In genomic region chr7:142572992-142573391, GRCm38 (mm10) we compare ENCODE assay signal across 14 mouse cellular contexts. TPM values are rescaled to one million over a fixed set of nuclear protein-coding genes. Genes with fewer than 3 reads are reported as not detected.
DNase-seq lines count a peak whose midpoint lies in the region; ATAC-seq and TF ChIP-seq lines count a peak whose summit lies in the region.
"Had no signal": no experiment of that assay in that cellular context is flagged by ENCODE, and none has a peak within 500 bp of the region (broad histone marks: within the 10 kb centered on the region; RNA-seq: fewer than 3 reads in every experiment).

No protein-coding gene starts in this region.

- WGBS in heart, embryonic 10.5 days: 13% methylated on average over 6 of the region's 6 CpGs
- WGBS in kidney, embryonic 16.5 days: 24% methylated on average over 6 of the region's 6 CpGs
- WGBS in hindbrain, embryonic 13.5 days: 67% methylated on average over 6 of the region's 6 CpGs
- WGBS in liver, postnatal 0 days (ENCODE audit: insufficient replicate concordance): 67% methylated on average over 6 of the region's 6 CpGs

- no peak overlapping the region for H3K4me2 ChIP-seq in kidney, embryonic 16.5 days (replicated peaks; ENCODE audit: low read depth, low read length)
- H3K4me2 ChIP-seq in hindbrain, embryonic 13.5 days: no peak overlapping the region
- H3K4me2 ChIP-seq in liver, postnatal 0 days (ENCODE audit: low read depth, low read length): no peak overlapping the region

- peak overlapping the region; percentile 95 for H3K27ac ChIP-seq in heart, embryonic 10.5 days
- peak overlapping the region; percentile 93 for H3K27ac ChIP-seq in kidney, embryonic 16.5 days (ENCODE audit: low read length)
- H3K27ac ChIP-seq in hindbrain, embryonic 13.5 days: 0 out of 2 replicates have a peak overlapping the region, but pooled peaks have one; percentile 44
- peak overlapping the region; percentile 92 for H3K27ac ChIP-seq in liver, postnatal 0 days (ENCODE audit: low read depth)

- TF ChIP-seq CTCF in liver, postnatal 0 days (IDR thresholded peaks at IDR 0.05; ENCODE audit: low read depth): no peak

- peaks cover 11% of the 10 kb centered on the region for H3K36me3 ChIP-seq in heart, embryonic 10.5 days
- H3K36me3 ChIP-seq in kidney, embryonic 16.5 days (ENCODE audit: insufficient read depth, low read length): no peaks in the 10 kb centered on the region
- no peaks in the 10 kb centered on the region for H3K36me3 ChIP-seq in hindbrain, embryonic 13.5 days
- H3K36me3 ChIP-seq in liver, postnatal 0 days (replicated peaks; ENCODE audit: insufficient read depth, low read length): no peaks in the 10 kb centered on the region

- H3K9me3 ChIP-seq in heart, embryonic 10.5 days: no peaks in the 10 kb centered on the region
- H3K9me3 ChIP-seq in kidney, embryonic 16.5 days (ENCODE audit: low read length): no peaks in the 10 kb centered on the region
- no peaks in the 10 kb centered on the region for H3K9me3 ChIP-seq in hindbrain, embryonic 13.5 days
- H3K9me3 ChIP-seq in liver, postnatal 0 days (ENCODE audit: low read length): no peaks in the 10 kb centered on the region

- ATAC-seq in kidney, embryonic 16.5 days (ENCODE audit: low FRiP score, low TSS enrichment): no peak
- no peak for ATAC-seq in hindbrain, embryonic 13.5 days (ENCODE audit: low FRiP score)
- ATAC-seq in liver, postnatal 0 days: no peak

- no peak for TF ChIP-seq EP300 in liver, postnatal 0 days (IDR thresholded peaks at IDR 0.05; ENCODE audit: low read depth)

- peak overlapping the region; percentile 51 for H3K9ac ChIP-seq in kidney, embryonic 16.5 days (replicated peaks; ENCODE audit: low read length)
- no peak overlapping the region for H3K9ac ChIP-seq in hindbrain, embryonic 13.5 days
- H3K9ac ChIP-seq in liver, postnatal 0 days (replicated peaks): no peak overlapping the region; the same call in 1 of the 2 replicates

- no peaks in the 10 kb centered on the region for H3K27me3 ChIP-seq in heart, embryonic 10.5 days (ENCODE audit: insufficient read depth, poor library complexity, severe bottlenecking)
- no peaks in the 10 kb centered on the region for H3K27me3 ChIP-seq in kidney, embryonic 16.5 days (ENCODE audit: insufficient read depth, low read length)
- H3K27me3 ChIP-seq in hindbrain, embryonic 13.5 days: peaks cover 20% of the 10 kb centered on the region
- no peaks in the 10 kb centered on the region for H3K27me3 ChIP-seq in liver, postnatal 0 days (ENCODE audit: insufficient read depth, low read length)

- DNase-seq in heart, embryonic 10.5 days (ENCODE audit: low spot score): no peak
- DNase-seq in heart, adult 9 months (ENCODE audit: low spot score in 2 of 2): no peak
- DNase-seq in kidney, postnatal 25 days: no peak
- DNase-seq in liver, postnatal 0 days: no peak
- DNase-seq in frontal cortex, postnatal 25 days (ENCODE audit: low spot score in 2 of 2): no peak
- DNase-seq in urinary bladder, adult 18-20 months (ENCODE audit: low spot score in 2 of 2): no peak
- DNase-seq: B cell, adult 2 months; cerebellum, postnatal 36 days; kidney, adult 2 months; layer of hippocampus, postnatal 36 days; lung, postnatal 36 days; right cerebral cortex, postnatal 4 days had no signal

- no peak overlapping the region for H3K4me3 ChIP-seq in heart, embryonic 10.5 days
- H3K4me3 ChIP-seq in kidney, embryonic 16.5 days (ENCODE audit: low read length): no peak overlapping the region
- no peak overlapping the region for H3K4me3 ChIP-seq in hindbrain, embryonic 13.5 days
- H3K4me3 ChIP-seq in liver, postnatal 0 days (ENCODE audit: low read depth, low read length): no peak overlapping the region

- peaks cover 97% of the 10 kb centered on the region for H3K4me1 ChIP-seq in heart, embryonic 10.5 days
- H3K4me1 ChIP-seq in kidney, embryonic 16.5 days (ENCODE audit: insufficient read depth, low read length): peaks cover 72% of the 10 kb centered on the region
- H3K4me1 ChIP-seq in hindbrain, embryonic 13.5 days (replicated peaks): peaks cover 40% of the 10 kb centered on the region
- H3K4me1 ChIP-seq in liver, postnatal 0 days (ENCODE audit: insufficient read depth): peaks cover 23% of the 10 kb centered on the region

RNA-seq across cellular contexts. Expression of gene Mrpl23, which starts 40.5 kb away (rescaled TPM):
- polyA plus RNA-seq in heart, embryonic 10.5 days (2016; fragmentation: Nextera tagmentation; extraction: Ambion mirVana): 17.1 and 25.1 TPM in 2 replicates
- 24.4 and 24.6 TPM in 2 replicates for polyA plus RNA-seq in kidney, embryonic 16.5 days (2015; fragmentation: Nextera tagmentation; extraction: Ambion mirVana)
- polyA plus RNA-seq in hindbrain, embryonic 13.5 days (2015; fragmentation: Nextera tagmentation; extraction: Ambion mirVana): 16.9 and 19.5 TPM in 2 replicates
- polyA plus RNA-seq in liver, postnatal 0 days (2015; fragmentation: Nextera tagmentation; extraction: Ambion mirVana): 18.7 and 19.3 TPM in 2 replicates

Comparison
In these comparisons a context has a peak if more than half of its experiments do, and no peak if none do; other contexts are left out.
1. H3K27ac ChIP-seq: peak in every context shown above with its lines; median percentile 95 in heart, embryonic 10.5 days; 93 in kidney, embryonic 16.5 days; 92 in liver, postnatal 0 days; 44 in hindbrain, embryonic 13.5 days.